Comparison of ENCODE assay signal across 10 mouse cellular contexts in genomic region chr2:43851195-43851594, GRCm38 (mm10).
DNase-seq lines count a peak whose midpoint lies in the region; ATAC-seq and TF ChIP-seq lines count a peak whose summit lies in the region.
"Had no signal": no experiment of that assay in that cellular context is flagged by ENCODE, and none has a peak within 500 bp of the region (broad histone marks: within the 10 kb centered on the region; RNA-seq: fewer than 3 reads in every experiment).

No protein-coding gene starts in this region.

- H3K27ac ChIP-seq in stomach, postnatal 0 days (replicated peaks) = no peak overlapping the region
- no peak overlapping the region for H3K27ac ChIP-seq in neural tube, embryonic 15.5 days (replicated peaks)
- H3K27ac ChIP-seq: lung, embryonic 15.5 days had no signal

- DNase-seq in cerebellum, postnatal 14 days = peak; percentile 37 to 44
- no peak for DNase-seq in cerebellum, adult 8-10 months
- DNase-seq in left cerebral cortex, postnatal 14 days (ENCODE audit: low spot score in 2 of 2) = peak; percentile 14 to 17
- DNase-seq in left cerebral cortex, postnatal 10 days (ENCODE audit: extremely low spot score in 1 of 2, low spot score in 2 of 2) = no peak
- peak; percentile 3 for DNase-seq in NIH3T3 (ENCODE audit: low read depth)
- DNase-seq in induced T-regulatory cell, adult 2 months (ENCODE audit: low read depth) = peak; percentile 56
- peak; percentile 16 for DNase-seq in stomach, postnatal 0 days (ENCODE audit: low spot score)

- H3K4me1 ChIP-seq in stomach, postnatal 0 days (replicated peaks; ENCODE audit: control insufficient read depth, insufficient read depth) = no peaks in the 10 kb centered on the region
- H3K4me1 ChIP-seq in neural tube, embryonic 15.5 days = no peaks in the 10 kb centered on the region
- H3K4me1 ChIP-seq: lung, embryonic 15.5 days had no signal

- no peak for TF ChIP-seq EP300 in stomach, postnatal 0 days (optimal IDR thresholded peaks at IDR 0.05)

- no peak for ATAC-seq in stomach, postnatal 0 days (ENCODE audit: low FRiP score, low TSS enrichment)
- ATAC-seq in neural tube, embryonic 15.5 days (ENCODE audit: low FRiP score) = no peak

- H3K36me3 ChIP-seq in stomach, postnatal 0 days (ENCODE audit: control insufficient read depth, insufficient read depth, low read length) = no peaks in the 10 kb centered on the region
- no peaks in the 10 kb centered on the region for H3K36me3 ChIP-seq in neural tube, embryonic 15.5 days
- H3K36me3 ChIP-seq: G1E; lung, embryonic 15.5 days had no signal

- H3K27me3 ChIP-seq in stomach, postnatal 0 days (ENCODE audit: control insufficient read depth, insufficient read depth, low read length) = no peaks in the 10 kb centered on the region
- H3K27me3 ChIP-seq in neural tube, embryonic 15.5 days (replicated peaks) = no peaks in the 10 kb centered on the region
- H3K27me3 ChIP-seq: lung, embryonic 15.5 days had no signal

- H3K4me3 ChIP-seq in stomach, postnatal 0 days (ENCODE audit: low read depth, low read length) = no peak overlapping the region
- H3K4me3 ChIP-seq in neural tube, embryonic 15.5 days (replicated peaks) = no peak overlapping the region
- H3K4me3 ChIP-seq: lung, embryonic 15.5 days had no signal

- no peak overlapping the region for H3K9ac ChIP-seq in stomach, postnatal 0 days (ENCODE audit: low read length)
- H3K9ac ChIP-seq in neural tube, embryonic 15.5 days (replicated peaks) = no peak overlapping the region
- H3K9ac ChIP-seq: lung, embryonic 15.5 days had no signal

- no peak overlapping the region for H3K4me2 ChIP-seq in stomach, postnatal 0 days (replicated peaks; ENCODE audit: low read depth)
- H3K4me2 ChIP-seq in neural tube, embryonic 15.5 days = no peak overlapping the region
- H3K4me2 ChIP-seq: lung, embryonic 15.5 days had no signal

- WGBS in stomach, postnatal 0 days = 56% methylated on average over 3 of the region's 3 CpGs
- WGBS in neural tube, embryonic 15.5 days = 63% methylated on average over 3 of the region's 3 CpGs

- TF ChIP-seq CTCF in stomach, postnatal 0 days (IDR thresholded peaks at IDR 0.05; ENCODE audit: low read depth) = peak; percentile 76

- no peaks in the 10 kb centered on the region for H3K9me3 ChIP-seq in stomach, postnatal 0 days (ENCODE audit: control insufficient read depth, low read length)
- no peaks in the 10 kb centered on the region for H3K9me3 ChIP-seq in neural tube, embryonic 15.5 days (replicated peaks)
- H3K9me3 ChIP-seq: G1E; lung, embryonic 15.5 days had no signal

- intact Hi-C loops in left cerebral cortex, postnatal 14 days (cut with DNase I) = loop anchor here (5.0 kb wide), 1 partner anchor 129 kb away; no protein-coding TSS in a partner anchor
- intact Hi-C loops in left cerebral cortex, postnatal 10 days (cut with DNase I) = loop anchor here (5.0 kb wide), 1 partner anchor 129 kb away; no protein-coding TSS in a partner anchor

Comparison
In these comparisons a context has a peak if more than half of its experiments do, and no peak if none do; other contexts are left out.
1. DNase-seq: peak in cerebellum, postnatal 14 days (2 of 2), left cerebral cortex, postnatal 14 days (2 of 2), NIH3T3 (single experiment), induced T-regulatory cell, adult 2 months (single experiment) and stomach, postnatal 0 days (single experiment); none in cerebellum, adult 8-10 months (single experiment) and left cerebral cortex, postnatal 10 days (0 of 2).